Mouse (Mus musculus): ENCODE results near the gene Gabrb2. TPM values are rescaled to one million over a fixed set of nuclear protein-coding genes. Genes with fewer than 3 reads are reported as not detected.

Gene Gabrb2
- polyA plus RNA-seq, 1 experiment, result not detected

DNA sequence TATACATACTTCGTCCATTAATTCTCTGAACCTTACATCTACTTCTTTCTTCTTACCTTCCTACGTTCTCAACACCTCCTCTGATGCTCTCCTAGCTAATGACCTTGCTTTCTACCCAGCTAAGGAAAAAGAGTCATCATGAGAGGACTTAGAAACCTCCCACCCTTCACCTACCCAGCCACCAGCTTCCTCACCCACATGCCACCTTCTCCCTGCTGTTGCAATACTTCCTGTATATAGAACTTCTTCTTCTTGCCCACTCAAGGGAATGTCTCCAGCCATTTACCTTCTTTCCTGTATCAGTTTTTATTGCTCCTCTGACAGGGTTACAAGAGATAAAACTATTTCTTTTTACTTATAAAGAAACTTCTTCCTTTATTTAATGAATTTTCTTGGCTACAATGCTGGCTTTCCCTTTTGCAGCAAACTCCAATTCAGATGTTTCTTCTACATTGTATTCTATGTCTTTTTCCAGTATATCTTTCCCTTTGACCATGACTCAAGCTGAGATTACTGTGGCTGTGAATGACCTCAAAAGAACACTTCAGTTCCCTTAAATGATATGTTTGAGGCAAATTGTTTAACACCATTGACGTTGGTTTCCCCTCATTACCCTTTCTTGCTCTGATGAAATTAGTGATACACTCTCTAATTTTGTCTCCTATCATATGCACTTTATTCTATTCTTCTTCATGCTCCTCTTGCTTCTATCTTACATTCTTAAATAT is 155.8 kb downstream of the Gabrb2 start:
- H3K27me3 ChIP-seq (ENCODE audit: control insufficient read depth), result no peaks in the 10 kb centered on the region

DNA sequence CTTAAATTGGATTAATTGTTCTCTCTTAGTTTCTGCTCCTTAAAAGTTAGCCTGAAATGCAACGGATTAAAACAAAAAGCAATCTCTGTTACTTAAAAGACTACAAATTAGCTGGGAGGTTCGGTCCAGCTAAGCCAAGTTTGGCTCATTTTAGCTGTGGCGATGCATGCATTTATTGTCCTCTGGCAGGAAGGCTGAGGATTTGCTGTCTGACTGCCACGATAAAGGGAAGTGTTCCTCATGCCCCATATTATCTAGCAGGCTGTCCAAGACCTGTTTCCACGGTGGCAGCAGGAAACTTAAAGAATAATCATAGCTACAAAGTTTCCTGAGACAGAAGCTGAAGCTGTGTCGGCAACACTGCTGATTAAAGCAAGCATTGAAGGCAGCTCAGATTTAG is 160.2 kb downstream of the Gabrb2 start:
- H3K4me1 ChIP-seq (ENCODE audit: control insufficient read depth), result no peaks in the 10 kb centered on the region
- no peaks in the 10 kb centered on the region for H3K36me3 ChIP-seq (ENCODE audit: control insufficient read depth)
- no peak for TF ChIP-seq GATA1 (IDR thresholded peaks at IDR 0.05; ENCODE audit: low read length)
- TF ChIP-seq TAL1 (IDR thresholded peaks at IDR 0.05; ENCODE audit: low read length), result no peak
- H3K4me3 ChIP-seq (replicated peaks), result no peak overlapping the region
- no peaks in the 10 kb centered on the region for H3K9me3 ChIP-seq (ENCODE audit: control insufficient read depth, low read length)
- H3K27me3 ChIP-seq (ENCODE audit: control insufficient read depth), result no peaks in the 10 kb centered on the region

More for the DNA sequence above, 155.8 kb downstream of the Gabrb2 start:
- no peaks in the 10 kb centered on the region for H3K4me1 ChIP-seq (ENCODE audit: control insufficient read depth)
- H3K36me3 ChIP-seq (ENCODE audit: control insufficient read depth), result no peaks in the 10 kb centered on the region
- peaks cover 2% of the 10 kb centered on the region; the same call in 1 of the 2 replicates for H3K9me3 ChIP-seq (ENCODE audit: control insufficient read depth, low read length)
- no peak for TF ChIP-seq TAL1 (IDR thresholded peaks at IDR 0.05; ENCODE audit: low read length)
- TF ChIP-seq GATA1 (IDR thresholded peaks at IDR 0.05; ENCODE audit: low read length), result no peak
- no peak overlapping the region for H3K4me3 ChIP-seq (replicated peaks)

GRCm38 (mm10) chr11:42581123-42581522 is 161.6 kb downstream of the Gabrb2 start:
- Histone ChIP-seq H3K4me1 (ENCODE audit: control insufficient read depth) (no peaks in the 10 kb centered on the region), H3K4me3 (replicated peaks) (no peak overlapping the region), H3K9me3 (ENCODE audit: control insufficient read depth, low read length) (no peaks in the 10 kb centered on the region), H3K36me3 (ENCODE audit: control insufficient read depth) (no peaks in the 10 kb centered on the region), H3K27me3 (ENCODE audit: control insufficient read depth) (no peaks in the 10 kb centered on the region)
- TF ChIP-seq GATA1 (IDR thresholded peaks at IDR 0.05; ENCODE audit: low read length) (no peak), TAL1 (IDR thresholded peaks at IDR 0.05; ENCODE audit: low read length) (no peak)

DNA sequence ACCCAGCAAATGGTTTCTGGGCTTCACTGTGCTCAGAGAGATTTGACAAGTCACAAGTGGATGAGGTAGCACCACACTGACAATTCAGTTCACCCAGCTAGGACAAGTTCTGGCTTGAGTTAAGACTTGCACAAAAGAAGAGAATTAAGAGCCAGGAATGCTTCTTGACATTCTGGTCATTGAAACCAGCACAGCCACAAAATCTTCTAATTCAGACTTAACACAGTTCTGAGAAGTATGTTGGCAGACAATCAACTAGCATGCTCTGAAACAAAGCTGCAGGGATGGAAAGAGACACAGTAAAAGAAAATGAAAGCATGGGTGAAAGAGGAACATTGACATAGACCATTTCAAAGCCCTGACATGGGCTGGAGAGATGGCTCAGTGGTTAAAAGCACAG is 162.2 kb downstream of the Gabrb2 start:
- no peaks in the 10 kb centered on the region for H3K27me3 ChIP-seq (ENCODE audit: control insufficient read depth)
- H3K4me1 ChIP-seq (ENCODE audit: control insufficient read depth), result no peaks in the 10 kb centered on the region
- no peak overlapping the region for H3K4me3 ChIP-seq (replicated peaks)
- no peaks in the 10 kb centered on the region for H3K36me3 ChIP-seq (ENCODE audit: control insufficient read depth)
- no peaks in the 10 kb centered on the region for H3K9me3 ChIP-seq (ENCODE audit: control insufficient read depth, low read length)
- no peak for TF ChIP-seq TAL1 (IDR thresholded peaks at IDR 0.05; ENCODE audit: low read length)
- no peak for TF ChIP-seq GATA1 (IDR thresholded peaks at IDR 0.05; ENCODE audit: low read length)

- Histone ChIP-seq H3K9me3 (ENCODE audit: control insufficient read depth, low read length) (no peaks in the 10 kb centered on the region), H3K36me3 (ENCODE audit: control insufficient read depth) (no peaks in the 10 kb centered on the region), H3K27me3 (ENCODE audit: control insufficient read depth) (no peaks in the 10 kb centered on the region), H3K4me1 (ENCODE audit: control insufficient read depth) (no peaks in the 10 kb centered on the region), H3K4me3 (replicated peaks) (no peak overlapping the region)
- TF ChIP-seq GATA1 (IDR thresholded peaks at IDR 0.05; ENCODE audit: low read length), result no peak
- no peak for TF ChIP-seq TAL1 (IDR thresholded peaks at IDR 0.05; ENCODE audit: low read length)
Measured at GRCm38 (mm10) chr11:42592418-42592817, 172.9 kb downstream of the Gabrb2 start.

DNA sequence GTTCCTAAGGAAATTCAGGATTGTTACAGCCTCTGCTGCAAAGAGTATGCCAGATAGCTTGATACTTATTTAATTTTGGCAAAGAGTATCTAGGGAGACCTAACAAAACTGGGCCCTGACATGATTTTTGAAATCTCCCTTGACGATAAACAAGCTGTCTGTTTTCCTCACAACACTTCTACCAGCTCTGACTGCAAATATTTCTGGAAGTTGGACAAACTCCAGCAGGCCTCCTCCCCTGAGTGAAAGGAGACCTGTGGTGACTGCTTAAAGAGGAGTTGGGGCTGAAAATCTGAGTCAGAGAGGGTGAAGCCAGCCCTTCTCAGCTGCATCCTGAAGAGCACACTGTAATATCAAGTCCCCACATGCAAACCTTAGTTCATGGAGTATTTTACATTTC is 186.7 kb downstream of the Gabrb2 start:
- Histone ChIP-seq H3K4me1 (ENCODE audit: control insufficient read depth) (no peaks in the 10 kb centered on the region), H3K27me3 (ENCODE audit: control insufficient read depth) (no peaks in the 10 kb centered on the region), H3K4me3 (replicated peaks) (no peak overlapping the region), H3K9me3 (ENCODE audit: control insufficient read depth, low read length) (no peaks in the 10 kb centered on the region), H3K36me3 (ENCODE audit: control insufficient read depth) (no peaks in the 10 kb centered on the region)
- TF ChIP-seq TAL1 (IDR thresholded peaks at IDR 0.05; ENCODE audit: low read length), result no peak
- no peak for TF ChIP-seq GATA1 (IDR thresholded peaks at IDR 0.05; ENCODE audit: low read length)

DNA sequence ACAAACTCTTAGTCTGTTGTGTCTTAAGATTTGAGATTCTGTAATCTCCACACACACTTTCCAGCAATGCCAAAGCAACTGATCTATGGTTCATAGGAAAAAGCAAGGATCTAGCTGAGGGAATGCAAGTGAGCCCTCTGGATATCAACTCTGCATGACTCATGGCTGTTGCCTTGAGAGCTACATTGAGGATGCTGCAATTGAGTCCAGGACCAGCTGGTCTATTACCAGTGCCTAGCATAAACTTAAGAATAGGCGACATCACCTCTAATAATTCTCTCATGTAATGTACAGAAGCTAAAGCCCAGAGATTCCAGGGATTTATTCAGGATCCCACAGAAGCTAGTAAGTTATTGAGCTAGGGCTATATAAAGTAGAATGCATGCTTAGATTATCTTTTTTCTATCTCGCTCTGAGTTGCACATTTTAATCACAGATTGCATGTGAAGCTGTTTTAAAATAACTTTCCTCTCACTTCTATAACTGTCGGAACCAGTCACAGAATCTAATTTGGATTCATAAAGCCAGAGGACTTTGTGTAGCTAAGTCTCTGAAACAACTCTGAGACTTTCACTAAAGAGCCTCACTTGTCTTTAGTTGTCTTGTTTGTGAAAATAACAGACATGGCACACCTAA is 189.7 kb downstream of the Gabrb2 start:
- no peaks in the 10 kb centered on the region for H3K9me3 ChIP-seq (ENCODE audit: control insufficient read depth, low read length)
- H3K27me3 ChIP-seq (ENCODE audit: control insufficient read depth), result no peaks in the 10 kb centered on the region
- no peaks in the 10 kb centered on the region for H3K36me3 ChIP-seq (ENCODE audit: control insufficient read depth)
- H3K4me1 ChIP-seq (ENCODE audit: control insufficient read depth), result no peaks in the 10 kb centered on the region
- no peak overlapping the region for H3K4me3 ChIP-seq (replicated peaks)
- TF ChIP-seq TAL1 (IDR thresholded peaks at IDR 0.05; ENCODE audit: low read length), result no peak
- no peak for TF ChIP-seq GATA1 (IDR thresholded peaks at IDR 0.05; ENCODE audit: low read length)

GRCm38 (mm10) chr11:42618195-42618594 is 198.6 kb downstream of the Gabrb2 start:
- H3K4me3 ChIP-seq (replicated peaks), result no peak overlapping the region
- no peaks in the 10 kb centered on the region for H3K4me1 ChIP-seq (ENCODE audit: control insufficient read depth)
- TF ChIP-seq TAL1 (IDR thresholded peaks at IDR 0.05; ENCODE audit: low read length), result no peak
- no peak for TF ChIP-seq GATA1 (IDR thresholded peaks at IDR 0.05; ENCODE audit: low read length)
- no peaks in the 10 kb centered on the region for H3K9me3 ChIP-seq (ENCODE audit: control insufficient read depth, low read length)
- no peaks in the 10 kb centered on the region for H3K36me3 ChIP-seq (ENCODE audit: control insufficient read depth)
- no peaks in the 10 kb centered on the region for H3K27me3 ChIP-seq (ENCODE audit: control insufficient read depth)

DNA sequence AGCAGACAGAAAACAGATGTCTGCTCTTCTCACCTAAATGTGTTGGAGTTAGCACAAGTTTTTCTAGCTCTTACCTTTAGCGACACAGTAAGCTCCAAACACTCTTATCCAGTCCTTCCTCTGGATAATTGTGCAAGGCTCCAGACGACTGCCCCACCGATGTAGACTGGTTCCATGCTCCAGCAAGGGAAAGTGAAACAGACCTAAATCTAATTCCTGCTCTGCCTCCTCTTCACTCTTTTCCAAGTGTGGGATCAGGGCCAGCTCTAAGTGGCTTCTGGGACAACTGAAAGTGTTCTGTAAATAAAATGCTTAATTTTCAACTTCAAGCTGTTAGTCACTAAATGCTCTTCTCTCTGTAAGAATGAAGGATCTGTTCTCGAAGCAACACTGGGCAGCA is 201.6 kb downstream of the Gabrb2 start:
- Histone ChIP-seq H3K36me3 (ENCODE audit: control insufficient read depth) (no peaks in the 10 kb centered on the region), H3K9me3 (ENCODE audit: control insufficient read depth, low read length) (no peaks in the 10 kb centered on the region), H3K4me1 (ENCODE audit: control insufficient read depth) (no peaks in the 10 kb centered on the region), H3K4me3 (replicated peaks) (no peak overlapping the region), H3K27me3 (ENCODE audit: control insufficient read depth) (no peaks in the 10 kb centered on the region)
- TF ChIP-seq TAL1 (IDR thresholded peaks at IDR 0.05; ENCODE audit: low read length) (no peak), GATA1 (IDR thresholded peaks at IDR 0.05; ENCODE audit: low read length) (no peak)
